Mouse (Mus musculus): ENCODE results near the gene Fgfr1op2.

- TF ChIP-seq CTCF (IDR thresholded peaks at IDR 0.05; ENCODE audit: borderline replicate concordance, insufficient read depth, low read depth, low read length) (no peak), POLR2A (IDR thresholded peaks at IDR 0.05; ENCODE audit: borderline replicate concordance, insufficient read depth, low read length) (no peak)
Measured at GRCm38 (mm10) chr6:146634759-146635606, 58.0 kb downstream of the Fgfr1op2 start.

Measured in cerebellum, adult 2 months (tissue).